In the genomic region with DNA sequence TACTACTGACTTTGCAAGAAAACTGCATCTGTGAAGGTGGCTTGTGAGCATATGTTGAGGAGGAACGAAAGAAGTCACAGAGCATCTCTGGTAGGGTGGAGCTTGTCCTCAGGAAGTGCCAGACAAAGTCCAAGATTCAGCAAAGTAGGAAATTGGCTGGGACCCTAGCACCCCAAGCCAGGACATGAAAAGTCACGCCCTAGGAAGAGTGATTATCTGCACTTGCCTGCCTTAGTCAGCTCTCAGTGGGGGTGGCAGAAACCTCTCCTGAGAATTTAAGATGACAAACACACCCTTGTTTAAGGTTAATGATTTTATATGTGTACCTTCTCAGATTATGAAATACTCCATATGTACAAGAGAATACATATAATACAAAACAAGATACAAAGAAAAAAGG, we compare ENCODE assay signal across 14 mouse cellular contexts. TPM values are rescaled to one million over a fixed set of nuclear protein-coding genes. Genes with fewer than 3 reads are reported as not detected.
"Had no signal": no experiment of that assay in that cellular context is flagged by ENCODE, and none has a peak within 500 bp of the region (broad histone marks: within the 10 kb centered on the region; RNA-seq: fewer than 3 reads in every experiment).

No protein-coding gene starts in this region.

- H3K9me3 ChIP-seq: midbrain, embryonic 13.5 days; midbrain, embryonic 15.5 days; neural tube, embryonic 12.5 days; stomach, embryonic 15.5 days had no signal

- H3K9ac ChIP-seq: liver, embryonic 14.5 days; lung, embryonic 14.5 days; midbrain, embryonic 13.5 days; midbrain, embryonic 15.5 days; neural tube, embryonic 12.5 days; stomach, embryonic 15.5 days had no signal

- ATAC-seq: midbrain, embryonic 13.5 days; midbrain, embryonic 15.5 days had no signal

- H3K27me3 ChIP-seq: midbrain, embryonic 13.5 days; midbrain, embryonic 15.5 days; neural tube, embryonic 12.5 days; stomach, embryonic 15.5 days had no signal

- H3K4me1 ChIP-seq: midbrain, embryonic 13.5 days; midbrain, embryonic 15.5 days; neural tube, embryonic 12.5 days; stomach, embryonic 15.5 days had no signal

- H3K36me3 ChIP-seq: midbrain, embryonic 13.5 days; midbrain, embryonic 15.5 days; neural tube, embryonic 12.5 days; stomach, embryonic 15.5 days had no signal

- H3K4me3 ChIP-seq: midbrain, embryonic 13.5 days; midbrain, embryonic 15.5 days; neural tube, embryonic 12.5 days; stomach, embryonic 15.5 days had no signal

- H3K4me2 ChIP-seq: lung, embryonic 14.5 days; midbrain, embryonic 11.5 days; midbrain, embryonic 13.5 days; midbrain, embryonic 15.5 days; neural tube, embryonic 12.5 days; stomach, embryonic 15.5 days had no signal

- DNase-seq: lung, adult 18-20 months; lung, embryonic 14.5 days; lung, postnatal 10 days; lung, postnatal 4 days; right cerebral cortex, postnatal 14 days; thymus, adult 2 months; thymus, postnatal 36 days had no signal

- H3K27ac ChIP-seq: liver, embryonic 14.5 days; midbrain, embryonic 13.5 days; midbrain, embryonic 15.5 days; neural tube, embryonic 12.5 days; stomach, embryonic 15.5 days had no signal

RNA-seq across cellular contexts. Expression of gene Tmprss2, which starts 7.3 kb away (rescaled TPM):
- polyA plus RNA-seq: midbrain, postnatal 0 days had no signal
